Mouse (Mus musculus) neural tube, embryonic 11.5 days (tissue): ENCODE measurements around the gene Slc36a2. TPM values are rescaled to one million over a fixed set of nuclear protein-coding genes. Genes with fewer than 3 reads are reported as not detected.
A peak's percentile ranks its signal among the peaks of the same experiment; 100 is the strongest.

Source experiments
- ATAC-seq: fragments of 200-750 bp; cut with Nextera tagmentation; 2 replicates; pipeline ENCODE4 v1.8.0; 2017; ENCODE audit warnings: moderate number of reproducible peaks, mild to moderate bottlenecking, moderate TSS enrichment, moderate library complexity; ENCODE audit not compliant: insufficient read depth, low FRiP score, low TSS enrichment
- DNase-seq: peaks from one replicate; pipeline ENCODE4 v3.0.0-alpha.2; 2015; ENCODE audit warnings: low spot score
- H3K27ac ChIP-seq: fragments of 300-500 bp; sonication (generic); 2 replicates; pipeline ENCODE4 v1.5.1; 2014; ENCODE audit warnings: low read depth, mild to moderate bottlenecking, low read length
- H3K27me3 ChIP-seq: fragments of 300-500 bp; sonication (generic); 2 replicates; pipeline ENCODE4 v1.6.1; 2014; ENCODE audit warnings: mild to moderate bottlenecking, low read length, mixed read lengths; ENCODE audit not compliant: control insufficient read depth, insufficient read depth
- H3K36me3 ChIP-seq: fragments of 300-500 bp; sonication (generic); 2 replicates; pipeline ENCODE4 v1.6.1; 2014; ENCODE audit warnings: mild to moderate bottlenecking, low read length, moderate library complexity, mixed read lengths; ENCODE audit not compliant: control insufficient read depth, insufficient read depth
- H3K4me1 ChIP-seq: fragments of 300-500 bp; sonication (generic); 2 replicates; pipeline ENCODE4 v1.6.1; 2014; ENCODE audit warnings: low read length, mixed read lengths; ENCODE audit not compliant: control insufficient read depth, insufficient read depth
- H3K4me2 ChIP-seq: fragments of 300-500 bp; sonication (generic); 2 replicates; pipeline ENCODE4 v1.6.1; 2014; ENCODE audit warnings: low read depth, mild to moderate bottlenecking, moderate library complexity
- H3K4me3 ChIP-seq: fragments of 300-500 bp; sonication (generic); 2 replicates; pipeline ENCODE4 v1.5.1; 2014; ENCODE audit warnings: low read depth, low read length
- H3K9ac ChIP-seq: fragments of 300-500 bp; sonication (generic); 2 replicates; pipeline ENCODE4 v1.6.1; 2014; ENCODE audit warnings: mild to moderate bottlenecking, low read length
- H3K9me3 ChIP-seq: fragments of 300-500 bp; sonication (generic); 2 replicates; pipeline ENCODE4 v1.6.1; 2016; ENCODE audit warnings: low read length; ENCODE audit not compliant: control insufficient read depth
- WGBS: fragments of 180-500 bp; shearing (Covaris S2); extraction: QIAGEN DNeasy Blood & Tissue Kit; methylation state at CpG from one replicate; pipeline ENCODE4 v1.1.7; 2014; 5-methylcytosine and 5-hydroxymethylcytosine counted together
- polyA plus RNA-seq: library from polyadenylated mRNA; unstranded; fragments of >200 nt; fragmentation: Nextera tagmentation; extraction: Ambion mirVana; gene quantifications from 2 replicates; pipeline ENCODE4 v1.2.1, GENCODE M21; 2014

The Slc36a2 gene
- polyA plus RNA-seq, 1 experiment from 2014 or later, result 0.76 TPM

DNA sequence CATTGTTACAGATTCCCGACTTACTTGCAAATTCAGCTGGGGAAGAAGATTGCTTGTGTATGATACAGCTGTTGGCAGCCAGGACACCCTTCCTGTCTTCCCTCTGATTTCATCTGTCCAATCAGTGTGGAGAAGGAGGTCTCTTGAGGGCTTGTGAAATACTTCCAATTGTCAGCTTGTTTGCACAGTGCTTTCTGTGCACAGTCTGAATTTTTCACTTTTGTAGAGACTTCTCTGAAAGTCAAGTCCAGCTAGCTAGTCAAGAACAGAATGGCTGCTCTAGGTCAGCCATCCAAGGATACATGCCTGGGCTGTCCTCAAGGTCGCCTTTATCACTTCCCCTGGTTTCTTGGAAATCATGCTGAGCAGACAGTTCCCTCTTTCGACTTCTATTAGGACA, 30.1 kb upstream of the Slc36a2 start:
- H3K4me2 ChIP-seq, result no peak overlapping the region
- H3K9me3 ChIP-seq, result no peaks in the 10 kb centered on the region
- H3K27me3 ChIP-seq, result no peaks in the 10 kb centered on the region
- H3K27ac ChIP-seq, result no peak overlapping the region
- 87% methylated on average over 3 of the region's 3 CpGs for WGBS
- DNase-seq (no peak), ATAC-seq (no peak)
- no peaks in the 10 kb centered on the region for H3K4me1 ChIP-seq
- no peak overlapping the region for H3K4me3 ChIP-seq
- no peaks in the 10 kb centered on the region; the same call in 1 of the 2 replicates for H3K36me3 ChIP-seq
- no peak overlapping the region for H3K9ac ChIP-seq

GRCm38 (mm10) chr11:55214161-55214560, 29.3 kb upstream of the Slc36a2 start:
- no peak overlapping the region for H3K4me3 ChIP-seq
- ATAC-seq (no peak), DNase-seq (no peak)
- H3K9me3 ChIP-seq, result no peaks in the 10 kb centered on the region
- no peak overlapping the region for H3K4me2 ChIP-seq
- no peak overlapping the region for H3K9ac ChIP-seq
- H3K4me1 ChIP-seq, result no peaks in the 10 kb centered on the region
- H3K27me3 ChIP-seq, result no peaks in the 10 kb centered on the region
- no peaks in the 10 kb centered on the region for H3K36me3 ChIP-seq
- 88% methylated on average over 5 of the region's 5 CpGs for WGBS
- no peak overlapping the region for H3K27ac ChIP-seq

DNA sequence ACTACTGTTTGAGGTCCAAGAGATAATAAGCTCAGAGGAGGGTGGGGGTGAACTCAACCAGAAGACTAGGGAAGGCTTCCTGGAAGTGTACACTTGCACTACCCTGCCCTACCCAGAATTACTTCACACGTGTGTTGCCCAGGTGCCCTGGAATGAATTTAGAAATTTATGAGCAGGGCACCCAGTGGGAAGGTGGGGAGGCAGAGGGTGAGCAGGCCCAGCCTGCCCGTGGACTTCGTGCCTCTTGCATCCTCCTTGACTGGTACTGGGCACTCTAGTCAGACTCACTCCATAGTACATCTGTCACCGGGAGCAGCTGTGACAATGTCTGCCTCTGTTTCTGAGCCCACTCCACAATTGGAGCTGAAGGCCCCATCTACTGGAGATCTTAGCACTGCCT, 28.6 kb upstream of the Slc36a2 start:
- Histone ChIP-seq H3K4me2 (no peak overlapping the region), H3K27me3 (no peaks in the 10 kb centered on the region), H3K27ac (no peak overlapping the region), H3K4me1 (no peaks in the 10 kb centered on the region), H3K9me3 (no peaks in the 10 kb centered on the region), H3K4me3 (no peak overlapping the region), H3K9ac (no peak overlapping the region), H3K36me3 (no peaks in the 10 kb centered on the region)
- 99% methylated on average over 4 of the region's 4 CpGs for WGBS
- ATAC-seq, result no peak
- DNase-seq, result no peak

DNA sequence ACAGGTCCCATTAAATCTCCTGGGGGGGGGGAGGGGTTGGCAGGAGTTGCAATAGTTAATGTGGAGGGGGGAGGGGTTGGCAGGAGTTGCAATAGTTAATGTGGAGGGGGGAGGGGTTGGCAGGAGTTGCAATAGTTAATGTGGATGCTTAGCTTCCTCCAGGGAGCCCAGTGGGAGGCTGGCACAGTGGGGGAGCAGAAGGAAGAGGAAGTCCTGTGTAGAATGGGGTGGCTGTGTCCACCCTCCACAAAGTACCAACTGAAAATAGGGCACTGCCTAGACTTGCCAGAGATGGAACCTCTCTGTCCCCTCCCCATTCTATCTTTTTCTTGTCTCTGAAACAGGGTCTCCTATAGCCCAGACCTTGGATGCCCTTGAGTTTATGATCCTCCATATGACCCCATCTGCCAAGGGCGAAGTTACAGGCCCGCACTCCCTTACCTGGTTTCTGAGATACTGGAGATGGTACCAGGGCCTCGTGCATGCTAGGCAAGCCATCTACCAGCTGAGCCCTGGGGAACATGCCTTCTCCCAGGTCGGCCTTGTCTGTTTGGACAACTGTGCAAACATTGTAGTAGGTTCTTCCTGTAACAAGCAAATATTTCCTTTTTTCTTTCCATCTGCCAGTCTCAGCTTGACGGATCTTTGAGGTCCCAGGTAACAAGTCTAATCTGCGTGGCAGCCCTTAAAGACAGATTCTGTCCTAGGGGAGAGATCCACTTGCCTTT, 24.9 kb upstream of the Slc36a2 start:
- H3K27ac ChIP-seq, result no peak overlapping the region
- no peaks in the 10 kb centered on the region for H3K27me3 ChIP-seq
- H3K4me3 ChIP-seq, result no peak overlapping the region
- H3K9ac ChIP-seq, result no peak overlapping the region
- H3K9me3 ChIP-seq, result no peaks in the 10 kb centered on the region
- ATAC-seq (no peak), DNase-seq (no peak)
- H3K4me1 ChIP-seq, result peaks cover 2% of the 10 kb centered on the region; the same call in 1 of the 2 replicates
- no peak overlapping the region for H3K4me2 ChIP-seq
- WGBS, result 75% methylated on average over 6 of the region's 6 CpGs
- no peaks in the 10 kb centered on the region for H3K36me3 ChIP-seq

GRCm38 (mm10) chr11:55209032-55209431, 24.2 kb upstream of the Slc36a2 start:
- H3K36me3 ChIP-seq, result no peaks in the 10 kb centered on the region
- no peak for DNase-seq

GRCm38 (mm10) chr11:55208001-55208690, 23.3 kb upstream of the Slc36a2 start:
- H3K27ac ChIP-seq, result no peak overlapping the region
- 68% methylated on average over 6 of the region's 6 CpGs for WGBS
- no peak overlapping the region for H3K9ac ChIP-seq
- no peak overlapping the region for H3K4me2 ChIP-seq
- H3K27me3 ChIP-seq, result no peaks in the 10 kb centered on the region
- no peaks in the 10 kb centered on the region for H3K36me3 ChIP-seq
- H3K9me3 ChIP-seq, result no peaks in the 10 kb centered on the region
- peaks cover 2% of the 10 kb centered on the region; the same call in 1 of the 2 replicates for H3K4me1 ChIP-seq
- no peak for DNase-seq
- ATAC-seq, result no peak
- H3K4me3 ChIP-seq, result no peak overlapping the region

More at GRCm38 (mm10) chr11:55209032-55209431, 24.2 kb upstream of the Slc36a2 start:
- H3K4me2 ChIP-seq, result no peak overlapping the region
- no peaks in the 10 kb centered on the region for H3K27me3 ChIP-seq
- no peak overlapping the region for H3K27ac ChIP-seq
- no peak overlapping the region for H3K4me3 ChIP-seq
- no peak overlapping the region for H3K9ac ChIP-seq
- WGBS, result 74% methylated on average over 2 of the region's 2 CpGs
- H3K9me3 ChIP-seq, result no peaks in the 10 kb centered on the region
- H3K4me1 ChIP-seq, result peaks cover 2% of the 10 kb centered on the region; the same call in 1 of the 2 replicates
- ATAC-seq, result no peak

GRCm38 (mm10) chr11:55204602-55205001, 19.7 kb upstream of the Slc36a2 start:
- Histone ChIP-seq H3K36me3 (no peaks in the 10 kb centered on the region), H3K4me3 (peak overlapping the region; percentile 68), H3K4me1 (peaks cover 2% of the 10 kb centered on the region; the same call in 1 of the 2 replicates), H3K9me3 (no peaks in the 10 kb centered on the region), H3K27ac (no peak overlapping the region), H3K27me3 (no peaks in the 10 kb centered on the region), H3K4me2 (peak overlapping the region; percentile 95), H3K9ac (peak overlapping the region; percentile 71)
- ATAC-seq (peak; percentile 5; the same call in 1 of the 2 replicates), DNase-seq (no peak)
- 11% methylated on average over 17 of the region's 17 CpGs for WGBS

GRCm38 (mm10) chr11:55204159-55204596, 19.3 kb upstream of the Slc36a2 start, which contains the start of gene Slc36a1:
Gene Slc36a1 (plus strand): TSS chr11:55204350.
- ATAC-seq, result peak; percentile 95
- Histone ChIP-seq H3K9me3 (no peaks in the 10 kb centered on the region), H3K9ac (peak within 1 kb of the TSS; percentile 71), H3K4me2 (peak within 1 kb of the TSS; percentile 95), H3K4me3 (peak within 1 kb of the TSS; percentile 68), H3K36me3 (no peaks in the 10 kb centered on the region), H3K27ac (no peak within 1 kb of the TSS), H3K27me3 (no peaks in the 10 kb centered on the region), H3K4me1 (peaks cover 2% of the 10 kb centered on the region; the same call in 1 of the 2 replicates)
- WGBS, result 0% methylated on average over 30 of the region's 31 CpGs
- DNase-seq, result peak; percentile 97
